Mouse (Mus musculus): ENCODE measurements around the gene Smg6. TPM values are rescaled to one million over a fixed set of nuclear protein-coding genes. Genes with fewer than 3 reads are reported as not detected.
A peak's percentile ranks its signal among the peaks of the same experiment; 100 is the strongest.

The Smg6 gene
- total RNA-seq, 2 experiments from 2014 or later, result 25.0 to 28.6 TPM

DNA sequence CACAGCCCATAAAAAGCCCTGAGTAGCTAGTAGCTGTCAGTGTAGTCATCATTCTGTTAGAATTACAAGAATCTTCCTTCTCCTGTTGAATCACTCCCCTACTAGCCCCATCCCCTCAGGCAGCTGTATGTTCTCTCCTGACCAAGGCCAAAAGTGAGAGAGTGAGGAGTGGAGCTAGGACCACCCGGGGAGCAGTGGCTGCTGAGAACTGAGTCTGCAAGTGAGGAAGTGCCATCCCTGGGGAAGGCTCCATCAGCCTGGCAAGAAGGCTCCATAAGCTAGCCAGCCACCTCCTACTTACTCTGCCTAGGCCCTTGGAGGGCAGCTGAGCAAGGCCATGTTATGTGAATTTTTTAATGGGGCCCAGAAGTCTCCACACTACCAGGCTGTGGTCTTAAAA lies 216.3 kb downstream of the Smg6 start:
- no peak for DNase-seq (ENCODE audit: low spot score in 2 of 2)

DNA sequence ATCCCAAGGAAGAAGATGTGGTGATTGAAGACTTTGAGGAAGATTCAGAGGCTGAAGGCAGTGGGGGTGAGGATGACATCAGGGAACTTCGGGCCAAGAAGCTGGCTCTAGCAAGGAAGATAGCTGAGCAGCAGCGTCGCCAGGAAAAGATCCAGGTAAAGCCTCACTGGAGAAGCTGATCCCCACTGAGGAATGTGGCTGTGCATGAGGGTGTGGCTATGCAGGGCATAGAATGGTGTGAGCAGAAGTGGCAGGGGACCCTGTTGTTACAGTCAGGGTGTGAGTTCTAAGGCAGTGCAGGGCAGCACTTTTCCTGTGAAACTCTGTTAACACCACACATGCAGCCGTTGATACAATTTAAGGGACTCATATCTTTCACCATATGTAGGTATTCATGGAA lies 217.1 kb downstream of the Smg6 start:
- no peak for DNase-seq (ENCODE audit: low spot score in 2 of 2)

- no peak for DNase-seq (ENCODE audit: low spot score in 2 of 2)
Observed at GRCm38 (mm10) chr11:75145841-75146240, 220.2 kb downstream of the Smg6 start.

DNA sequence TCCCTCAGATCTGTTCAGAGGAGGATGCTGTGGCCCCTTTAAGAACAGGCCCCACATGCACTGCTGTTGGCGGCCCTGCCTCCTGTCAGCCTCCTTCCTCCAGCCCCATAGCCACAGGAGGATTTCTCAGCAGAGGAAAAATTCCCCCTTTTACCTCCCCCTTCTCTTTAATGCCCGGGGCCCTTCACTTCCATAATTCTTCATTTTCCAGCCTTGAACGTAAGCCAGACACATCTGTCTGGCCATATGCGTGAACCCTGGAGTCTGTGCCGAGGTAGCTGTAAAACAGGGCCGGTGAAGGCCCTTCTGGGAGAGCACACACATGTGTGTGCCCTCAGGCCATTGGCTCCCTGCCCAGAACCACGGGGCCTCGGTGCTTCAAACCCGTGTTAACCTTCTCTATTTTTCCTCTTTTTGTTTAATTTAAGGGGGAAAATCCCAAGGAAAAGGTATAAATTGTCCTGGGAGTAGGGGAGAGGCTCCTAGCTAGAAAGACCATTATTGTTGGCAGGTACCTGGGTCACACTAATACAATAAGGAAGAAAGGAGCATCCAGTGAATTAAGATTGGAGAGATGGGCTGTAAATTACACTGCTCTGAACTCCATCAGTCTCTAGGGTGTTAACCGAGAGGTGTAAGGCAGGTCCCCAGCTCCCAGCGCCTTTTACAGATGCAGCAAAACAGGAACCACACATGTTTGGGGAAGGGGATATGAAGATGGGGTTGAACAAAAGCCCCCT lies 221.7 kb downstream of the Smg6 start:
- no peak for DNase-seq (ENCODE audit: low spot score in 2 of 2)

DNA sequence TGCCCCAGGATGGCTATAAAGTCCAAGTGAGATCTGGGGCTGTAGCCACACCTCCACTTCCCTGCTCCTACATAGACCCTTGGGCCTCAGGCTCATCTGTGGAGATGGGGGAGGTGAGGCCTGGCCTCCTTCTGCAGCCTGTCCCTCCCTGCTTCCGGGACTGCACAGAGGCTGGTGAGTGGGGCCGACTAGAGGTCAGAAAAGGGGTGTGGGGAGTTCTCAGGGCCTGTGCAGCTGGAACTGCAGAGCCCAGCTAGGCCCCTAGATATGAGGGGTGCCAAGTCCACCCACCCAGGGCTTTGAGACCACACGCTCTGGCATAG lies 222.2 kb downstream of the Smg6 start:
- no peak for DNase-seq (ENCODE audit: low spot score in 2 of 2)

DNA sequence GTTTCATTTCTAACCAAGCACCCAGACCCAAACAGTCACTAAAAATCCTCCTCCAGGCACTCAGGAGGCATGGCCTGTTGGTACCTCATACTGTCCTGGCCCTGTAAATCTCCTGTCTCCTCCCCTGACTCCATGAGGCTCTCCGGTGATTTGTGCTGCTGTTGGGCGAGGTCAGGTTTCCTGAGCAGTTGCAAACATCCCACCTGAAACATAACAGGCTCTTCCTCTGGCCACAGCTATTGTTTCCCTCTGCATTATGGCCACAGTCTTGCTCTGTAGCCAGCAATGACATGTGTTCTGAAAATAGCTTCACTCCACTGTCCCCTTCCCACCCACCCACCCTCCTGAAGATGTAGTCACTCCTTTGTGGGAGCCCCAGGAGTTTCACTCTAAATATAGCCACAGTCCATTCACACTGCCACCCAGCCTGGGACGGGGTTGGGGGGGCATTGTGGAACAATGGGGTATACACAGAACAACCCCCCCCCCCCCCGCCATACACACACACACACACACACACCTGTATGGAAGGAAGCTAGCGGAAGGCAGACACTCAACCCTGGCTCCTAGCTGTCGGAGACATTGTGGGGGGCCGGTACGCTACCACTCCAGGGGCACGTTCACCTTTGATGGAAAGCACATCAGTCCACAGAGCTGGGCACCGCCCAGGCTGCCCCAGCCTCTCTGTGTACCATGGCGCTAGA lies 222.9 kb downstream of the Smg6 start:
- DNase-seq (ENCODE audit: low spot score in 2 of 2), result no peak

- DNase-seq (ENCODE audit: low spot score in 2 of 2), result no peak
Observed at GRCm38 (mm10) chr11:75150346-75150745, 224.7 kb downstream of the Smg6 start.

DNA sequence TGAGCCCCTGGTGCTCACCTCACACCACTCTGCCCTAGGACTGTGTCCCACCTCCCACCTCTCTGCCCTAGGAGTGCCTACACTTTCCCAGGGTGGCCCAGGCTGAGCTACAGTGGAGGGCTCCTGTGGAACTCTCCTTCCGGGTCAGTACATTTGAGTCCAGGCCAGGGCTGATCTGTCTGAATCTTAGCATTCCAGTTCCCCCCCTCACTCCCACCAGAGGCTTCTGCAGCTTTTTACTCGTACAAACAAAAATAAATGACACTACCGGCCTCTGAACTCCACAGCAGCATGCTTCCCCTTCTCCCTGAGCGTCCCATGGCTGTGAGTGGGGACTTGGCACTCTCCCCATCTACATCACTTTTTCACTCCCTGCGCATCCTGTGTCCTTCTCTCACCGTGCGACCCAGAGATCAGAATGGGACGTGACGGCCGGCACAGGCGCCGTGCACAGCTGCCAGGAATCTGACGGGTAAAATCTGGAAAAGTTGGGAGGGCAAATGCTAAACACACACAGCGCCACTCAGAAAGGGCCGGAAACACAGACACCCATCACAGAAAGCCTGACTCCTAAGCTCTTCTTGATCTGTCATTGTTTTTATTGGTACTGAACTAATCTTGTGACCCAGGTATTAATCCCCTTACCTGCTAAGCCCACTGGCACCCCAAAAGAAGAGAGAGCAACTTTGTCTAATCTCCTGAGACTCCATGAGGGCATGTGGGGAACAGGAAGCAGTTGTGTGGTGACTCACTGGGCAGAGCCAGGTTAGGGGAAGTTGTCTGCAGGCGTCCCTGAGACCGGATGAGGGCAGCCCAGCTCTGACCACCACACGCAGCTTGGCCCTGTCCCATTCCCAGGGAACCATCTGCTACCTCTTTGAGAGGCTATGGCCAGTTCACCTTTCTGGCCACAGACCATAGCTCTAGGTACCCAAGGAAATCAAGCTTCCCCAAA lies 227.3 kb downstream of the Smg6 start:
- no peak for DNase-seq (ENCODE audit: low spot score in 2 of 2)

DNA sequence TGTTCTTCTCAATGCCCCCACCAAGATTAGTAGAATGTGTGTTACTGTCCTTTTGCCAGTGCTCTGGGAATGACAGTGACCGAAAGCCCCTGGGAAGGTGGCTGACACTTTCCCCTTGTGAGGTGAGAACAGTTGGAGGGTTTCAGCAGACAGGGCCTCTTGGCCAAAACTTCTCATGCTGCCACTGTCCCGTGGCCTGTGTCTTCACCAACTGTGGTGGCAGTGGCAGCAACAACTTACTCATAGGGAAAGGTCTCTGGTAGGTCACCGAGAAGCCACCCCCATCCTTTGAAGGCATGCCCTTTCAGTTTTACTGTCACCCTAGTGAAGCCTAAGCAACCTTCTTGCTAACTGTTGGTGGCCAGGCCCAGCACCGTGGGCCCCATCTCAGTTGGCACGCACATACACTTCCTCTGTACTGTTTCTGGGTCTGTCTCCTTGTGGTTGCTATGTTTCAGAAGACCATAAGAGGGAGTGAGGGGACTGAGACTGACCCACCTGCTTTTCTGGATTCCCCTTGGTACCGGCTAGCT lies 228.5 kb downstream of the Smg6 start:
- DNase-seq (ENCODE audit: low spot score in 2 of 2), result no peak

- DNase-seq (ENCODE audit: low spot score in 2 of 2), result no peak
Observed at GRCm38 (mm10) chr11:75155985-75156384, 230.4 kb downstream of the Smg6 start.

DNA sequence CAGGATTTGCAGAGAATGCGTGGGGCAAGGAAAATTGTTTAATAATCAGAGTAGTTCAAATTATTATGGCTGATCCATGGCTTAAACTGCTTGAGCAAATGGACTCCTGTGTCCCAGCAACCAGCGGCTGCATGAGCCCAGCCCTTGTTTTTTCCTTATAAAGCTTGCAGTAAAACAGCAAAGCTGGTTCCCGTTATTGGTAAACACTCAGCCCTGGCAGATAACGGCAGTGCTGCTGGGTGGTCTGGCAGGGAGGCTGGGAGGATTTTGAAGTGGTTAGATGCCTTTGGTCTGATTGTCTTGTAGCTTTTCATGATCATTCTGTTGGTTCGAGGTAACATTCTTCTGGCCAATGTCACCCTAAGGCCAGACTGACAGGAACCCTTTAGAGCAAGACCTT lies 230.8 kb downstream of the Smg6 start:
- no peak for DNase-seq (ENCODE audit: low spot score in 2 of 2)

GRCm38 (mm10) chr11:75157037-75157436 lies 231.4 kb downstream of the Smg6 start:
- DNase-seq (ENCODE audit: low spot score in 2 of 2), result no peak

DNA sequence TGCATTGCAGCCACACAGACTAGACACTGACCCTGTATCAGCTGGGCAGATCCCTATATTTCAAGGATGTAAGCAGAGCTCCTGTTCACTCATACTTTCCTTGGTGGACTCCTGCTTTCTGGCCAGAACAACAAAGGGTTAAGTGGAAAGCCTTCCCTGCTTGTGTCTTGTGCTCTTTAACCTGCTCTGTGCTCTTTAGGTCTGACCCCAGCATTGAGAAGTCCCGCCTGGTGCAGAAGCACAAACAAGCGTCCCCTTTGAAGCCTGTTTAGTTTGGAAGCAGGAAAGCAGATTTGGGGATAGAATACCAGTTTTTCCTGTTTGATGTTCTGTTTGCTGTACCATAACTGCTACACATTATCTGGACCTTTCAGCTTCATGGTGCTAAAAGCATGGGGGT lies 232.3 kb downstream of the Smg6 start:
- no peak for DNase-seq (ENCODE audit: low spot score in 2 of 2)

DNA sequence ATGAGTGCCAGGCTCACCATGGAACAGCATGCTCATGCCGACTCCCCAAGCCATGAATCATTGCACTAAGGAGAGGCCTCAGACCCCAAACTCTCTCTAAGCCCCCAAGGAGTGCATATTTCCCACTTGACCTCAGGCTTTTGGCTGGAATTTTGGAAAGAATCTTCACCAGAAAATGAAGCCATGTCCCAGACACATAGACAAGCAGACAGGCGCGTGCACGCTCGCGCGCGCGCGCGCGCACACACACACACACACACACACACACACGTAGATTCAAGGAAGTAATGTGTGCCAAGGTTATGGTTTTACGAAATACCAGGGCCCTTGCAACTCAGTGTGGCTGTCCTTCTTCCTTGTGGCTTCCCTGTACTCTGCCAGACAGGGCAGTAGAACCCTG lies 232.8 kb downstream of the Smg6 start:
- no peak for DNase-seq (ENCODE audit: low spot score in 2 of 2)

- peak in 1 of 2 experiments; percentile 67 for DNase-seq (ENCODE audit: low spot score in 2 of 2)
Observed at GRCm38 (mm10) chr11:75159564-75159963, 233.9 kb downstream of the Smg6 start.

DNA sequence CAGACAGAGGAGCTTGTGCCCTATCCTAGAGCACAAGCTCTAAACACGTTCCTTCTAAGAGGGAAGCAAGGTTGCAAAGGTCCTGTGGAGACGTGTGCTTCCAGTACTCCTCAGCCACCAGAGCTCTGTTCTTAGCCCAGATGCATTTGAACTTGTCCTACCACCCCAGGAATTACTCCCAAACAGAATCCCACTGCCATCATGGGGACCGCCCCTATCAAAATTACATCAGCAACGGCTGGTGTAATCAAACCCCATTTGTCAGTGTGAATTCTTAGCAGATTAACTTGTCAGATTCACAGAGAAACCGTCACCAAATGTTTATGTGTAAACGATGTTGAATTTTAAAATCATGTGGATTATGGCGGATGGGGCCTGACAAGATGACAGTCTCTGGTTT lies 235.3 kb downstream of the Smg6 start:
- DNase-seq (ENCODE audit: low spot score in 2 of 2), result peak in 1 of 2 experiments; percentile 6

- peak in 1 of 2 experiments; percentile 30 for DNase-seq (ENCODE audit: low spot score in 2 of 2)
Observed at GRCm38 (mm10) chr11:75161417-75162008, 235.9 kb downstream of the Smg6 start.

DNA sequence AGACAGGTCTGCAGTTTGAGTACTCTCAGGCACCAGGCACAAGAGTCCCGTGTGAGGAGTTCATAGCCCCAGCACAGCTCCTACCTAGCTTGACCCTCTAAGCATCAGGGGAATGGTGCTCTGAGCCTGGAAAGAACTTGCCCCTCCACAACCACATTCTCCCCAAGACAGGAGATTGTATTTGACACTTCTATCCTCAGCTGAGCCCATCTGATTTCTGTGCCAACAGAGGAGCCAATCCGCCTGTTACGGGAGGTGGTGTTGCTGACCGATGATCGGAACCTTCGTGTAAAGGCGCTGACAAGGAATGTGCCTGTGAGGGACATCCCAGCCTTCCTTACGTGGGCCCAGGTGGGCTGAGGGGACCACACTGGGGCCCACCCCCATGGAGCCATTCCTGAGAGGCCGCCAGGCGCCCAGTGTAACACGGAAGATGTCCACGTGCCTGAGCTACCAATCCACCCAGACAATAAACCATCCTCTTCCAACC lies 237.0 kb downstream of the Smg6 start:
- peak in 1 of 2 experiments; percentile 17 for DNase-seq (ENCODE audit: low spot score in 2 of 2)

DNA sequence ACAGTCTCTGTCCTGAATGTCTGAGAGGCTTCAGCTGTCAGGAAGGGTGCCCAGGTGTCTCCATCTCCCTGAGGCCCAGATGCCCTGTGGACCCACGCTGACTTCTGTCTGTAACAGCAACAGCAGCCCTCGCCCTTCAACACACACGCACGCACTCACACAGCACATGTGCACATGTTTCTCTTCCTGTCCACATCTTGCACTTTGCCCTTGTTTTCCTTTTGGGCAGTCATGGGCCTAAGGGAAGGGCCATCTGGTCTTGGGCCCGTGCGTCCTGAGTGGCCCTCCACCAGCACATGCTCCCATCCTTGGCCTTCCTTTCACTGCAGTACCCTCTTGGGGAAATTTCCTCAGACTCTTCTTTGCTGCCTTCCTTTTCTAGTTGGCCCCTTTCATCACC lies 237.8 kb downstream of the Smg6 start:
- peak in 1 of 2 experiments; percentile 8 for DNase-seq (ENCODE audit: low spot score in 2 of 2)

GRCm38 (mm10) chr11:75164051-75164450 lies 238.4 kb downstream of the Smg6 start:
- peak in 1 of 2 experiments; percentile 6 for DNase-seq (ENCODE audit: low spot score in 2 of 2)

DNA sequence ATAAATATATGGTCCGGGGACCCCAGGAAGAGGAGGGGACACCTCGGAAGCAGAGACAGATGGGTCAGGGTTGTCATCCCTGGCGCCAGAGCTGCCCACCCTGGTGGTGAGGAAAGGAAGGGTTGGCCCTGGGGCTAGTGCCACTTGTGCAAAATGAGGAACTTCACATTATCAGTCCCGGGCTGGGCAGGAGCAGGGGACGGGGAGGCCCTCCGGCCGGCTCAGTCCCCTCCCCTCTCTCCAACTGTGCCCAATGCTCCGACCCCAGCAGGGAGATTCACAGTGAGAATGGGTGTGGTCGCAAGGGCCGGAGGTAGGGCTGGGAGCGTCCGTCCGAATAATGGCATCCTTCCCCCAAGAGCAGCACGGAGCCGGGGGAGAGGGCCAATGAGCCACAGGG lies 239.1 kb downstream of the Smg6 start:
- peak in 1 of 2 experiments; percentile 29 for DNase-seq (ENCODE audit: low spot score in 2 of 2)
